Mouse (Mus musculus) hindbrain, embryonic 11.5 days (tissue): ENCODE data around the gene Rab37. TPM values are rescaled to one million over a fixed set of nuclear protein-coding genes. Genes with fewer than 3 reads are reported as not detected.

Source experiments
- ATAC-seq: fragments of 200-750 bp; cut with Nextera tagmentation; 2 replicates; pipeline ENCODE4 v1.8.0; 2017; ENCODE audit warnings: mild to moderate bottlenecking, moderate TSS enrichment, moderate library complexity; ENCODE audit not compliant: low FRiP score
- DNase-seq: peaks from one replicate; pipeline ENCODE4 v3.0.0-alpha.2; 2015; ENCODE audit warnings: low spot score
- H3K27ac ChIP-seq: fragments of 300-500 bp; sonication (generic); 2 replicates; pipeline ENCODE4 v1.5.1; 2014; ENCODE audit warnings: mild to moderate bottlenecking, low read depth, low read length
- H3K27me3 ChIP-seq: fragments of 300-500 bp; sonication (generic); 2 replicates; pipeline ENCODE4 v1.6.1; 2014; ENCODE audit warnings: mild to moderate bottlenecking, low read length, moderate library complexity, mixed read lengths; ENCODE audit not compliant: control insufficient read depth, insufficient read depth
- H3K36me3 ChIP-seq: fragments of 300-500 bp; sonication (generic); 2 replicates; pipeline ENCODE4 v1.6.1; 2014; ENCODE audit warnings: mild to moderate bottlenecking, low read length, moderate library complexity, mixed read lengths; ENCODE audit not compliant: control insufficient read depth, insufficient read depth
- H3K4me1 ChIP-seq: fragments of 300-500 bp; sonication (generic); replicated peaks from 2 replicates; pipeline ENCODE4 v1.6.1; 2014; ENCODE audit warnings: low read length, mixed read lengths; ENCODE audit not compliant: control insufficient read depth, insufficient read depth
- H3K4me2 ChIP-seq: fragments of 300-500 bp; sonication (generic); replicated peaks from 2 replicates; pipeline ENCODE4 v1.6.1; 2014; ENCODE audit warnings: mild to moderate bottlenecking, low read depth, low read length
- H3K4me3 ChIP-seq: fragments of 300-500 bp; sonication (generic); 2 replicates; pipeline ENCODE4 v1.5.1; 2014; ENCODE audit warnings: low read depth, low read length
- H3K9ac ChIP-seq: fragments of 300-500 bp; sonication (generic); 2 replicates; pipeline ENCODE4 v1.6.1; 2014; ENCODE audit warnings: low read depth, low read length
- H3K9me3 ChIP-seq: fragments of 300-500 bp; sonication (generic); 2 replicates; pipeline ENCODE4 v1.6.1; 2016; ENCODE audit warnings: low read length; ENCODE audit not compliant: control insufficient read depth
- WGBS: fragments of 180-500 bp; shearing (Covaris S2); extraction: QIAGEN DNeasy Blood & Tissue Kit; methylation state at CpG from one replicate; pipeline ENCODE4 v1.1.7; 2014; 5-methylcytosine and 5-hydroxymethylcytosine counted together
- polyA plus RNA-seq: library from polyadenylated mRNA; unstranded; fragments of >200 nt; fragmentation: Nextera tagmentation; extraction: Ambion mirVana; gene quantifications from 2 replicates; pipeline ENCODE4 v1.2.1, GENCODE M21; 2014

Rab37 gene
- polyA plus RNA-seq, 1 experiment from 2014 or later: 0.42 TPM

DNA sequence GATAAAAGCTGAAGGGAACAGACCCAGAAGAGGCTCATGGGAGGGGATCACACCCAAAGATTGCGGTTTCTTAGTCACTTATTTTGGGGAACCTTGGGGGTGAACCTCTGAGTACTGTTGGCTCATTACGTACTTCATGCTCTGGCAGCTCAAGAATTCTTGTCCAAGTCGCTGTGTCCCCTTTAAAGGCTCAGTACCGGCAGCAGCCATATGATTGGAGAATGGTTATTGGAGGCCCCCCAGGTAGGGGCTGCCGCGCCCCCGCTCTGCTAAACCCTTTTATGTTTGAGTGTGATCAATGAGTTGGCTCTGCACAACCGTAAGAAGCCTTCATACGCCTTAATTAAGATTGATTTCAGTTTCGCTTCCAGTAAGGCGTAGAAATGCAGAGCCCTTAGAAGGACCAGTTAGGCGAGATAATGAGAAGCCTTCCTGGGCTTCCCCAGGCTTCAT is 107.7 kb downstream of the Rab37 start:
- ATAC-seq: peak; percentile 47; the same call in 1 of the 2 replicates

DNA sequence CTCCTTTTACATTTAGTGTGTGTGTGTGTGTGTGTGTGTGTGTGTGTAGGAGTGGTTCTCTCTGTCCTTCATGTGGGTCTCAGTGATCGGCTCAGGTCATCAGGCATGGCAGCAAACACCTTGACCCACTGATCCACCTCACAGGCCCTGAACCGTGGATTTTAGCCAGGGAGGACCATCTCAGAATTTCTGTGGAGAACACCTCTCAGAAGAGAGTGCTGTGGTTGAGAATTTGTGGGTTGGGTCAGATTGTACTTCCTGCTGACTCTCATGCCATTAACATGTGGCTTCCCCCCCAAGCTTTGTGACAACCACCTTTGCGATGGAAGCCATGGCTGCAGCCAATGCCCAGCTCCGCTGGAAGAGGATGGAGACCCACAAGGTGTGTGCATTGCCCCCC is 109.3 kb downstream of the Rab37 start:
- Histone ChIP-seq H3K4me1 (peaks cover 6% of the 10 kb centered on the region), H3K36me3 (no peaks in the 10 kb centered on the region; the same call in 1 of the 2 replicates), H3K4me2 (no peak overlapping the region), H3K27me3 (no peaks in the 10 kb centered on the region; the same call in 1 of the 2 replicates), H3K9ac (no peak overlapping the region), H3K27ac (no peak overlapping the region), H3K4me3 (no peak overlapping the region), H3K9me3 (no peaks in the 10 kb centered on the region)
- ATAC-seq (no peak), DNase-seq (no peak)
- 92% methylated on average over 4 of the region's 4 CpGs for WGBS

More for the DNA sequence above, 107.7 kb downstream of the Rab37 start:
- no peak for DNase-seq
- H3K27me3 ChIP-seq: no peaks in the 10 kb centered on the region; the same call in 1 of the 2 replicates
- no peak overlapping the region for H3K9ac ChIP-seq
- H3K4me2 ChIP-seq: no peak overlapping the region
- WGBS: 45% methylated on average over 12 of the region's 12 CpGs
- no peak overlapping the region for H3K4me3 ChIP-seq
- H3K27ac ChIP-seq: no peak overlapping the region
- no peaks in the 10 kb centered on the region for H3K9me3 ChIP-seq
- no peaks in the 10 kb centered on the region for H3K36me3 ChIP-seq
- H3K4me1 ChIP-seq: peaks cover 6% of the 10 kb centered on the region; the same call in 1 of the 2 replicates

DNA sequence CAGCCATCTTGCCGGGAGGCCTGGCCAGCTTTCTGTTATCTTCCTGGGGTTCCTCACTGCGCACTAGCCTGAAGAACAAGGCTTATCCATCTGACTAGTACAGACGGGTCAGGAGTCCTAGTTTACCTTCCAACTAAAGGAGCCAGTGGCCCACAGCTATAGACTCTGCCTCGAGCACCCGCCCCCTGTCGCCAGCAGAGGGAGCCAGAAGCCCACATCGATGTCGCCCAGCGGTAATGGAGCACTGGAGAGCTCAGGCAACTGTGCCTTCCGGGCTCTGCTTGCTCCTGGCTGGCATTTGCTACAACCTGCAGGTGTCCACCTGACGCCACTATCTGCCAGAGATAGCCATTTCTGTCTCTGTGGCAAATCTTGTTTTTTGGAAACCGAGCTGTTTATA is 111.1 kb downstream of the Rab37 start:
- WGBS: 12% methylated on average over 12 of the region's 12 CpGs
- H3K9me3 ChIP-seq: no peaks in the 10 kb centered on the region
- H3K27me3 ChIP-seq: no peaks in the 10 kb centered on the region
- peaks cover 6% of the 10 kb centered on the region for H3K4me1 ChIP-seq
- H3K4me2 ChIP-seq: no peak overlapping the region
- peak; percentile 61 for ATAC-seq
- H3K4me3 ChIP-seq: no peak overlapping the region
- H3K27ac ChIP-seq: no peak overlapping the region
- H3K9ac ChIP-seq: no peak overlapping the region
- DNase-seq: peak; percentile 88
- H3K36me3 ChIP-seq: no peaks in the 10 kb centered on the region; the same call in 1 of the 2 replicates

DNA sequence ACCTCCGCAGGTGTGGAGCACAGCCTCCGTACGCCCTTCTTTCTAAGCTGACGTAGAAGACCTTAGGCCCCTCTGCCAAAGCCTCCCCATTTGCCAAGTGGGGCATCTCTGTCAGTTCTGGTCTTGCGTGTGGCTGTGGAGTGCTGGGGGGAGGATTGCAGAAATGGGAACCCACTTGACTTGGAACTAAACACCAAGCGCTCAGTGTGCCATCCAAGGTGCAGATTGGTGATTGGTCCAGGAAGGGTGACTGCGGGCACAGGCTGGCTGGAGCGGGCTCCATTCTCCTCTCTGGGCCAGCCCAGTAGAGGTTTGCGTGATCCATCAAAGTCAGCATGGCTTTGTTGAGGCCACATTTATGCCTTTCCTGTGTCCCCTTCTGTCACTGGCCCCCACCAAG is 111.5 kb downstream of the Rab37 start:
- Histone ChIP-seq H3K27me3 (no peaks in the 10 kb centered on the region), H3K27ac (no peak overlapping the region), H3K4me1 (peaks cover 6% of the 10 kb centered on the region), H3K4me2 (no peak overlapping the region), H3K4me3 (no peak overlapping the region), H3K9ac (no peak overlapping the region), H3K36me3 (no peaks in the 10 kb centered on the region; the same call in 1 of the 2 replicates), H3K9me3 (no peaks in the 10 kb centered on the region)
- DNase-seq (no peak), ATAC-seq (no peak)
- 88% methylated on average over 9 of the region's 9 CpGs for WGBS

- Histone ChIP-seq H3K36me3 (no peaks in the 10 kb centered on the region; the same call in 1 of the 2 replicates), H3K27me3 (no peaks in the 10 kb centered on the region), H3K4me3 (no peak overlapping the region), H3K9ac (no peak overlapping the region), H3K4me2 (no peak overlapping the region), H3K27ac (no peak overlapping the region), H3K4me1 (no peaks in the 10 kb centered on the region; the same call in none of the 2 replicates), H3K9me3 (no peaks in the 10 kb centered on the region)
- WGBS: 77% methylated on average over 12 of the region's 12 CpGs
- no peak for ATAC-seq
- DNase-seq: no peak
Measured at GRCm38 (mm10) chr11:115208126-115208525, 116.9 kb downstream of the Rab37 start.

DNA sequence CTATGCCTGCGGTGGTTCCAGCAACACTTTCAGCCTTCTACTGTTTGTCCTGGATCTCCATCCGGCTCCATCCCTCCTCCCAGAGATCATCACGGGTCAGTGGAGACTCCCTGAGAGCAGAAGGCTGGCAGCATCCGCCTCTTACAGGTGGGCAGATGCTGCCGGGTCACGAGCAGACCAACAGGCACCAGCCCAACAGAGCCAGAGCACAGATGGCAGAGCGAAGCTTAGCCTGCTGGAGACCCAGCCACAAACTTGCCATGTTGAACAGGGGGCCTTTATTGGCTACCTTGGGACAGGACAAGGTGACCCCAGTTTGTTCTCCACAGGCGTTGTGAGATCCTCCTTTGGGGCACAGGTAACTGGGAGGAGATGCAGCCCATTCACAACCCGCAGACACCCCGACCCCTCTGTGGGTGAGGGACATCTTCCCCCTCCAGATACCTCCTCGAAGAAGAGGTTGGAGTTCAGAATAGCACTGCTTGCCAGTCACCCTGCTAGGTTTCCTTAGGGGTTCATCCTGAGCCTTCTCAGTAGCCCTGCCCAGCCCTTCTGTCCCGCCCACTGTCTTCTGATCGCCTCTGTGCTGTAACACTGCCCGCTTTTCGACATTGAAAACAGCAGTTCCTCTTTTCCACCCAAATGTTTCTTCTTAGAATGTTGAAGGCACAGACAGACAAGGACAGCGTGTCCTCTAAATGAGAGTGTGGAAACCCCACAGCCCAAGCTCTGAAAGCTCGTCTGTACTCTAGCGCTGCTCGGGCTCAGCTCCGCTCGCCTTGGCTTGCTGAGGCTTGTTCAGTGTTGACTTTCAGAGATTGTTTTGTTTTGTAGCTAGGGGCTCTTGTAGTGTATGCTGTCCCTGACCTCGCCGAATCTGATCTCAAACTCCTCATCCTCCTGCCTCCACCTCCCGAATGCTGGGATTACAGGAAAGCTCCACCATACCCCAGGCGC is 117.8 kb downstream of the Rab37 start:
- DNase-seq (no peak), ATAC-seq (no peak)
- Histone ChIP-seq H3K9me3 (no peaks in the 10 kb centered on the region), H3K27ac (no peak overlapping the region), H3K4me1 (no peaks in the 10 kb centered on the region; the same call in none of the 2 replicates), H3K4me3 (no peak overlapping the region), H3K4me2 (no peak overlapping the region), H3K9ac (no peak overlapping the region), H3K36me3 (no peaks in the 10 kb centered on the region; the same call in 1 of the 2 replicates), H3K27me3 (no peaks in the 10 kb centered on the region)
- WGBS: 76% methylated on average over 25 of the region's 25 CpGs

- Histone ChIP-seq H3K4me1 (no peaks in the 10 kb centered on the region; the same call in none of the 2 replicates), H3K4me2 (no peak overlapping the region), H3K27ac (no peak overlapping the region), H3K9me3 (no peaks in the 10 kb centered on the region), H3K36me3 (no peaks in the 10 kb centered on the region; the same call in 1 of the 2 replicates), H3K27me3 (no peaks in the 10 kb centered on the region), H3K4me3 (no peak overlapping the region), H3K9ac (no peak overlapping the region)
- ATAC-seq (no peak), DNase-seq (no peak)
- WGBS: 81% methylated on average over 7 of the region's 7 CpGs
Measured at GRCm38 (mm10) chr11:115209958-115210357, 118.7 kb downstream of the Rab37 start.
